Mouse (Mus musculus): ENCODE measurements around the gene Tex101. TPM values are rescaled to one million over a fixed set of nuclear protein-coding genes. Genes with fewer than 3 reads are reported as not detected.
"Not testable (repeated sequence)": the region's sequence is repeated elsewhere in the genome, so short reads cannot be mapped to it uniquely, and the experiment has no call there.

Gene Tex101
- polyA plus RNA-seq (2015; fragmentation: Nextera tagmentation; extraction: Ambion mirVana) = not detected in 2 replicates

- H3K27me3 ChIP-seq = no peaks in the 10 kb centered on the region
- H3K27ac ChIP-seq (replicated peaks) = no peak within 1 kb of the TSS
- WGBS = 87% methylated on average over 9 of the region's 9 CpGs
- H3K36me3 ChIP-seq = no peaks in the 10 kb centered on the region
- H3K4me1 ChIP-seq = no peaks in the 10 kb centered on the region
- H3K9ac ChIP-seq = no peak within 1 kb of the TSS
- H3K4me3 ChIP-seq (replicated peaks) = no peak within 1 kb of the TSS
- ATAC-seq (ENCODE audit: insufficient number of reproducible peaks, low FRiP score, low TSS enrichment, low read depth) = no peak
- H3K9me3 ChIP-seq (replicated peaks) = no peaks in the 10 kb centered on the region
- H3K4me2 ChIP-seq (replicated peaks) = no peak within 1 kb of the TSS
Measured at GRCm38 (mm10) chr7:24676575-24676974, at the start of gene Tex101. Tex101 (minus strand) TSS chr7:24676675.

- 64% methylated on average over 6 of the region's 6 CpGs for WGBS
- H3K9ac ChIP-seq = no peak overlapping the region
- no peak overlapping the region for H3K4me2 ChIP-seq (replicated peaks)
- no peak overlapping the region for H3K4me3 ChIP-seq (replicated peaks)
- ATAC-seq (ENCODE audit: insufficient number of reproducible peaks, low FRiP score, low TSS enrichment, low read depth) = no peak
- H3K27ac ChIP-seq (replicated peaks) = no peak overlapping the region
- H3K27me3 ChIP-seq = no peaks in the 10 kb centered on the region
- H3K36me3 ChIP-seq = no peaks in the 10 kb centered on the region
- H3K9me3 ChIP-seq (replicated peaks) = no peaks in the 10 kb centered on the region
- no peaks in the 10 kb centered on the region for H3K4me1 ChIP-seq
Measured at GRCm38 (mm10) chr7:24715039-24715438, 38.6 kb upstream of the Tex101 start.

DNA sequence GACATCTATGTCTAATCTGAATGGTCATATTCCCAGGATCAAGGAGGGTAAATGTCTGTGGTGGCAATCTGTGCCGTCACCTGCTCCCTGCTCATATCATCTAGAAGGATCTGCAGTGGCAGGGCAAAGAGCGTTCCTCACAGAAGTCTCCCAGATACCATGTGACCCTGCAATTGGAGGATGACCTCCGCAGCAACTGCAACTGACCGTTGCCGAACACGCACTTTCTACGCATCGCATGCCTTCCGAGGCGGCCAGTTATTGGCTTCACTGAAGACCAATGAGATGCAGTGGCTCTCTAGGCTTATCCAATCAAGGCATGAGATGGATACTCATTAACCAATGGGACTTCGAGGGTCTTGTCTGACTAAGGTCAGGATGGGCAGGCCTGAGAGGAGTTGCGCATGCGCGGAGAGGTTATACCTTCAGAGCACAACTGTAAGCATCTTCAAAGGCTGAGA, 32.4 kb upstream of the Tex101 start, which contains the start of gene BC049730:
BC049730 (plus strand) TSS at position 411 of the 461 bp plus-strand sequence.
- WGBS = 91% methylated on average over 14 of the region's 14 CpGs
- H3K4me1 ChIP-seq = no peaks in the 10 kb centered on the region
- no peak within 1 kb of the TSS for H3K4me2 ChIP-seq (replicated peaks)
- no peaks in the 10 kb centered on the region for H3K9me3 ChIP-seq (replicated peaks)
- ATAC-seq (ENCODE audit: insufficient number of reproducible peaks, low FRiP score, low TSS enrichment, low read depth) = no peak
- no peak within 1 kb of the TSS for H3K27ac ChIP-seq (replicated peaks)
- no peaks in the 10 kb centered on the region for H3K36me3 ChIP-seq
- H3K9ac ChIP-seq = no peak within 1 kb of the TSS
- no peak within 1 kb of the TSS for H3K4me3 ChIP-seq (replicated peaks)
- no peaks in the 10 kb centered on the region for H3K27me3 ChIP-seq

DNA sequence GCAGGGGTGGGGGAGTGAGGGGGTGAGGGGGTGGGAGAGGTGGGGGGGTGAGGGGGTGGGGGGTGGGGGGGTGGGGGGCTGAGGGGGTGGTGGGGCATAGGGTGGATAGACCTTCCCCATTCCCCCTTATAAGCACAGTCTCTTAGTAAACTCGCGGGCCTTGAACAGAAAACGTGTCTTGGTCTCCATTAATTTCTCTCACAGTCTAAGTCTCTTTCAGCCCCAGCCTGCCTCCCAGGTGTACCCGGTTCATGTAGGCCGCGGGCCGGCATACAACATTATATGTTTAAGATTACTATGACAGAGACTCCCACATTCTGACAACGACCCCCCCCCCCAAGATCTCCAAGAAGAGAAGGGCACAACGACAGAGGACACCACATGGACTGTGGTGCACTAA, 26.4 kb upstream of the Tex101 start:
- H3K27me3 ChIP-seq; H3K27ac ChIP-seq (replicated peaks); H3K4me1 ChIP-seq; ATAC-seq (ENCODE audit: insufficient number of reproducible peaks, low FRiP score, low TSS enrichment, low read depth); H3K9ac ChIP-seq; H3K4me3 ChIP-seq (replicated peaks); H3K36me3 ChIP-seq; H3K4me2 ChIP-seq (replicated peaks); H3K9me3 ChIP-seq (replicated peaks): not testable (repeated sequence)
- 79% methylated on average over 9 of the region's 9 CpGs for WGBS

GRCm38 (mm10) chr7:24697891-24698290, 21.4 kb upstream of the Tex101 start:
- H3K4me1 ChIP-seq; H3K27me3 ChIP-seq; H3K4me3 ChIP-seq (replicated peaks); H3K9ac ChIP-seq; ATAC-seq (ENCODE audit: insufficient number of reproducible peaks, low FRiP score, low TSS enrichment, low read depth); H3K9me3 ChIP-seq (replicated peaks); H3K4me2 ChIP-seq (replicated peaks); H3K36me3 ChIP-seq; H3K27ac ChIP-seq (replicated peaks): not testable (repeated sequence)
- 85% methylated on average over 4 of the region's 4 CpGs for WGBS

DNA sequence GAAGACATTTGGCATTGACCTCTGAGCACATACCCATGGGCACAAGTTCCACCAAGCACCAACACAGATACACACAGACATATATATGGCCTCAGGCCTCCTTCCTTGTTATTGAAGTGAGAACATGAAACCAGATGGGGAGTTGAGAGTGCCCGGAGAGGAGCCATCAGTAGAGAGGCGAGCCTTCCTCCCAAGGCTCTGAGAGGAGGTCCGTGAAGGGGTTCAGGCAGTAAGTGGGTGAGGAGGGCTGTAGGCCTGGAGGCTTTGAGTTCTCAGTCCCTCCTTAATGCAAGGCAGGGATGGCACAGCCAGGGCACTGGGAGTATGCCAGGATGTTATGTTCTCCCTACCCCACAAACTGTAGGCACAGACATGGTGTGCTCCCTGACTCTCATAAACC, 16.2 kb upstream of the Tex101 start:
- H3K4me3 ChIP-seq (replicated peaks); H3K9ac ChIP-seq; H3K9me3 ChIP-seq (replicated peaks); H3K4me2 ChIP-seq (replicated peaks); ATAC-seq (ENCODE audit: insufficient number of reproducible peaks, low FRiP score, low TSS enrichment, low read depth); H3K36me3 ChIP-seq; H3K27ac ChIP-seq (replicated peaks); H3K4me1 ChIP-seq; H3K27me3 ChIP-seq: not testable (repeated sequence)
- 55% methylated on average over 2 of the region's 3 CpGs for WGBS

DNA sequence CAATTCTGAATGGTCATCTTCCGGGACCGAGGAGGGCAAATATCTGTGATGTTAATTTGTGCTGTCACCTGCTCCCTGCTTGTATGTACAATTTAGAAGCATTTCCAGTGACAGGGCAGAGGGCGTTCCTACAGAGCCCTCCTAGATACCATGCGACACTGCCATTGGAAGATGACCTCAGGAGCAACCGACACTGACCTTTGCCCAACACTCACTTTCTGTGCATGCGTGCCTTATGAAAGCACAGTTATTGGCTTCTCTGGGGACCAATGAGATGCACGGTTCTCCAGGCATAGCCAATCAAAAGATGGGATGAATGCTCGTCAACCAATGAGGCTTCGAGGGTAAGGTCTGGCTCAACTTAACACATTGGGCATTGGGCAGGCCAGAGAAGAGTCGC, 11.0 kb upstream of the Tex101 start:
- H3K27me3 ChIP-seq; H3K9ac ChIP-seq; H3K27ac ChIP-seq (replicated peaks); ATAC-seq (ENCODE audit: insufficient number of reproducible peaks, low FRiP score, low TSS enrichment, low read depth); H3K4me3 ChIP-seq (replicated peaks); H3K4me1 ChIP-seq; H3K4me2 ChIP-seq (replicated peaks); H3K36me3 ChIP-seq; H3K9me3 ChIP-seq (replicated peaks): not testable (repeated sequence)
- WGBS = 88% methylated on average over 10 of the region's 10 CpGs

GRCm38 (mm10) chr7:24684121-24684520, 7.6 kb upstream of the Tex101 start:
- H3K27ac ChIP-seq (replicated peaks); H3K4me1 ChIP-seq; H3K4me3 ChIP-seq (replicated peaks); H3K27me3 ChIP-seq; H3K4me2 ChIP-seq (replicated peaks); H3K36me3 ChIP-seq; H3K9me3 ChIP-seq (replicated peaks); ATAC-seq (ENCODE audit: insufficient number of reproducible peaks, low FRiP score, low TSS enrichment, low read depth); H3K9ac ChIP-seq: not testable (repeated sequence)
- 74% methylated on average over 7 of the region's 7 CpGs for WGBS

- H3K27me3 ChIP-seq = no peaks in the 10 kb centered on the region
- 89% methylated on average over 23 of the region's 23 CpGs for WGBS
- H3K4me2 ChIP-seq (replicated peaks) = no peak overlapping the region
- no peak for ATAC-seq (ENCODE audit: insufficient number of reproducible peaks, low FRiP score, low TSS enrichment, low read depth)
- no peaks in the 10 kb centered on the region for H3K9me3 ChIP-seq (replicated peaks)
- H3K36me3 ChIP-seq = no peaks in the 10 kb centered on the region
- H3K27ac ChIP-seq (replicated peaks) = no peak overlapping the region
- H3K4me3 ChIP-seq (replicated peaks) = no peak overlapping the region
- H3K4me1 ChIP-seq = no peaks in the 10 kb centered on the region
- H3K9ac ChIP-seq = no peak overlapping the region
Measured at GRCm38 (mm10) chr7:24671944-24672439, 4.5 kb downstream of the Tex101 start.

GRCm38 (mm10) chr7:24664959-24665358, 11.5 kb downstream of the Tex101 start:
- Histone ChIP-seq H3K36me3 (no peaks in the 10 kb centered on the region), H3K9me3 (replicated peaks) (no peaks in the 10 kb centered on the region), H3K9ac (no peak overlapping the region), H3K4me1 (no peaks in the 10 kb centered on the region), H3K4me2 (replicated peaks) (no peak overlapping the region), H3K27ac (replicated peaks) (no peak overlapping the region), H3K27me3 (no peaks in the 10 kb centered on the region), H3K4me3 (replicated peaks) (no peak overlapping the region)
- no peak for ATAC-seq (ENCODE audit: insufficient number of reproducible peaks, low FRiP score, low TSS enrichment, low read depth)
- WGBS = 73% methylated on average over 9 of the region's 9 CpGs

DNA sequence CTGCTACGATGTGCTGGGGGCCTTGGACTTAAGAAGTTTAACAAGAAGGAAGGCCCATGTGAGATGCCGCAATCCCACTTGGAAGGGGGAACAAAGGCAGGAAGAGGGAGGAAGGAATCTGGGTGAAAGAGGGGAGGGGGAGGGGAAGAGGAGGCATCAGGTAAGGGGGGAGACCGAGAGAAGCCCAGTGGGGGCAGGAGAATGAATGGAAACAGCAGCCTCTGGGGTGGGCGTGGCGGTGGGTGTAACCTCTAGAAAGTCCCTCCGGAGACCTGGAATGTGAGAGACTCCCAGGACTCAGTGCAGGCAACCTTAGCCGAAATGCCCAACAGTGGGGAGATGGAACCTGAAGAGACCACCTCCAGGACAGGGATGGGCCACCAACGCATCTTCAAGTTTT, 12.2 kb downstream of the Tex101 start:
- Histone ChIP-seq H3K36me3 (no peaks in the 10 kb centered on the region), H3K9ac (no peak overlapping the region), H3K4me1 (no peaks in the 10 kb centered on the region), H3K27ac (replicated peaks) (no peak overlapping the region), H3K4me3 (replicated peaks) (no peak overlapping the region), H3K9me3 (replicated peaks) (no peaks in the 10 kb centered on the region), H3K4me2 (replicated peaks) (no peak overlapping the region), H3K27me3 (no peaks in the 10 kb centered on the region)
- no peak for ATAC-seq (ENCODE audit: insufficient number of reproducible peaks, low FRiP score, low TSS enrichment, low read depth)
- 33% methylated on average over 8 of the region's 8 CpGs for WGBS

- no peaks in the 10 kb centered on the region for H3K9me3 ChIP-seq (replicated peaks)
- no peak overlapping the region for H3K9ac ChIP-seq
- ATAC-seq (ENCODE audit: insufficient number of reproducible peaks, low FRiP score, low TSS enrichment, low read depth) = peak; percentile 24; the same call in 1 of the 2 replicates
- no peak overlapping the region for H3K27ac ChIP-seq (replicated peaks)
- no peaks in the 10 kb centered on the region for H3K4me1 ChIP-seq
- no peaks in the 10 kb centered on the region for H3K36me3 ChIP-seq
- no peaks in the 10 kb centered on the region for H3K27me3 ChIP-seq
- WGBS = 12% methylated on average over 8 of the region's 8 CpGs
- H3K4me3 ChIP-seq (replicated peaks) = no peak overlapping the region
- H3K4me2 ChIP-seq (replicated peaks) = no peak overlapping the region
Measured at GRCm38 (mm10) chr7:24662575-24662974, 13.9 kb downstream of the Tex101 start.

All from embryonic facial prominence, embryonic 15.5 days (tissue).